Mouse (Mus musculus): ENCODE data around the gene 4930556J24Rik. TPM values are rescaled to one million over a fixed set of nuclear protein-coding genes. Genes with fewer than 3 reads are reported as not detected.

The 4930556J24Rik gene
- polyA plus RNA-seq, 1 experiment from 2014 or later = 0.29 TPM

GRCm38 (mm10) chr11:3997978-3998720, 21.6 kb upstream of the 4930556J24Rik start:
- no peak overlapping the region for H3K9ac ChIP-seq (replicated peaks; ENCODE audit: low read depth, low read length)
- no peaks in the 10 kb centered on the region for H3K4me1 ChIP-seq (ENCODE audit: control insufficient read depth, insufficient read depth, low read length)
- H3K27me3 ChIP-seq (ENCODE audit: control insufficient read depth, insufficient read depth, low read length) = peaks cover 23% of the 10 kb centered on the region
- no peaks in the 10 kb centered on the region for H3K36me3 ChIP-seq (ENCODE audit: control insufficient read depth, insufficient read depth, low read length)
- peak overlapping the region; percentile 18 for H3K4me3 ChIP-seq (ENCODE audit: low read depth, low read length)
- H3K9me3 ChIP-seq (ENCODE audit: control insufficient read depth, low read depth, low read length) = no peaks in the 10 kb centered on the region
- peak overlapping the region; percentile 37 for H3K4me2 ChIP-seq (replicated peaks; ENCODE audit: low read depth, low read length)
- H3K27ac ChIP-seq (ENCODE audit: low read length) = no peak overlapping the region
- 7% methylated on average over 66 of the region's 66 CpGs for WGBS
- ATAC-seq (ENCODE audit: insufficient number of reproducible peaks, insufficient read depth, low FRiP score, low read depth) = no peak

- H3K9ac ChIP-seq (replicated peaks; ENCODE audit: low read depth, low read length) = no peak overlapping the region
- ATAC-seq (ENCODE audit: insufficient number of reproducible peaks, insufficient read depth, low FRiP score, low read depth) = peak; percentile 18; the same call in 1 of the 2 replicates
- H3K36me3 ChIP-seq (ENCODE audit: control insufficient read depth, insufficient read depth, low read length) = no peaks in the 10 kb centered on the region
- H3K4me3 ChIP-seq (ENCODE audit: low read depth, low read length) = no peak overlapping the region
- no peaks in the 10 kb centered on the region for H3K9me3 ChIP-seq (ENCODE audit: control insufficient read depth, low read depth, low read length)
- H3K4me2 ChIP-seq (replicated peaks; ENCODE audit: low read depth, low read length) = no peak overlapping the region
- H3K4me1 ChIP-seq (ENCODE audit: control insufficient read depth, insufficient read depth, low read length) = no peaks in the 10 kb centered on the region
- no peak overlapping the region for H3K27ac ChIP-seq (ENCODE audit: low read length)
- peaks cover 23% of the 10 kb centered on the region for H3K27me3 ChIP-seq (ENCODE audit: control insufficient read depth, insufficient read depth, low read length)
- WGBS = 89% methylated on average over 3 of the region's 3 CpGs
These were observed 20.3 kb upstream of the 4930556J24Rik start for GRCm38 (mm10) chr11:3996840-3997239.

GRCm38 (mm10) chr11:3995511-3995910, 18.9 kb upstream of the 4930556J24Rik start:
- no peaks in the 10 kb centered on the region for H3K36me3 ChIP-seq (ENCODE audit: control insufficient read depth, insufficient read depth, low read length)
- H3K4me2 ChIP-seq (replicated peaks; ENCODE audit: low read depth, low read length) = no peak overlapping the region
- H3K4me1 ChIP-seq (ENCODE audit: control insufficient read depth, insufficient read depth, low read length) = no peaks in the 10 kb centered on the region
- H3K4me3 ChIP-seq (ENCODE audit: low read depth, low read length) = no peak overlapping the region
- ATAC-seq (ENCODE audit: insufficient number of reproducible peaks, insufficient read depth, low FRiP score, low read depth) = no peak
- WGBS = 82% methylated on average over 5 of the region's 5 CpGs
- H3K27ac ChIP-seq (ENCODE audit: low read length) = no peak overlapping the region
- H3K9ac ChIP-seq (replicated peaks; ENCODE audit: low read depth, low read length) = no peak overlapping the region
- H3K27me3 ChIP-seq (ENCODE audit: control insufficient read depth, insufficient read depth, low read length) = peaks cover 23% of the 10 kb centered on the region
- H3K9me3 ChIP-seq (ENCODE audit: control insufficient read depth, low read depth, low read length) = no peaks in the 10 kb centered on the region

GRCm38 (mm10) chr11:3993914-3994313, 17.3 kb upstream of the 4930556J24Rik start:
- 79% methylated on average over 6 of the region's 6 CpGs for WGBS
- Histone ChIP-seq H3K9ac (replicated peaks; ENCODE audit: low read depth, low read length) (no peak overlapping the region), H3K27ac (ENCODE audit: low read length) (no peak overlapping the region), H3K4me3 (ENCODE audit: low read depth, low read length) (no peak overlapping the region), H3K4me1 (ENCODE audit: control insufficient read depth, insufficient read depth, low read length) (no peaks in the 10 kb centered on the region), H3K27me3 (ENCODE audit: control insufficient read depth, insufficient read depth, low read length) (peaks cover 16% of the 10 kb centered on the region), H3K4me2 (replicated peaks; ENCODE audit: low read depth, low read length) (no peak overlapping the region), H3K9me3 (ENCODE audit: control insufficient read depth, low read depth, low read length) (no peaks in the 10 kb centered on the region), H3K36me3 (ENCODE audit: control insufficient read depth, insufficient read depth, low read length) (no peaks in the 10 kb centered on the region)
- no peak for ATAC-seq (ENCODE audit: insufficient number of reproducible peaks, insufficient read depth, low FRiP score, low read depth)

- Histone ChIP-seq H3K9ac (replicated peaks; ENCODE audit: low read depth, low read length) (no peak overlapping the region), H3K9me3 (ENCODE audit: control insufficient read depth, low read depth, low read length) (no peaks in the 10 kb centered on the region), H3K27me3 (ENCODE audit: control insufficient read depth, insufficient read depth, low read length) (peaks cover 8% of the 10 kb centered on the region), H3K27ac (ENCODE audit: low read length) (no peak overlapping the region), H3K4me2 (replicated peaks; ENCODE audit: low read depth, low read length) (no peak overlapping the region), H3K4me1 (ENCODE audit: control insufficient read depth, insufficient read depth, low read length) (no peaks in the 10 kb centered on the region), H3K36me3 (ENCODE audit: control insufficient read depth, insufficient read depth, low read length) (no peaks in the 10 kb centered on the region), H3K4me3 (ENCODE audit: low read depth, low read length) (no peak overlapping the region)
- ATAC-seq (ENCODE audit: insufficient number of reproducible peaks, insufficient read depth, low FRiP score, low read depth) = no peak
- 71% methylated on average over 6 of the region's 6 CpGs for WGBS
These were observed 16.6 kb upstream of the 4930556J24Rik start for GRCm38 (mm10) chr11:3993132-3993531.

GRCm38 (mm10) chr11:3989748-3990147, 13.2 kb upstream of the 4930556J24Rik start:
- no peak overlapping the region for H3K4me3 ChIP-seq (ENCODE audit: low read depth, low read length)
- H3K27me3 ChIP-seq (ENCODE audit: control insufficient read depth, insufficient read depth, low read length) = no peaks in the 10 kb centered on the region
- ATAC-seq (ENCODE audit: insufficient number of reproducible peaks, insufficient read depth, low FRiP score, low read depth) = no peak
- H3K9me3 ChIP-seq (ENCODE audit: control insufficient read depth, low read depth, low read length) = no peaks in the 10 kb centered on the region
- H3K36me3 ChIP-seq (ENCODE audit: control insufficient read depth, insufficient read depth, low read length) = no peaks in the 10 kb centered on the region
- H3K4me1 ChIP-seq (ENCODE audit: control insufficient read depth, insufficient read depth, low read length) = no peaks in the 10 kb centered on the region
- no peak overlapping the region for H3K27ac ChIP-seq (ENCODE audit: low read length)
- no peak overlapping the region for H3K9ac ChIP-seq (replicated peaks; ENCODE audit: low read depth, low read length)
- no peak overlapping the region for H3K4me2 ChIP-seq (replicated peaks; ENCODE audit: low read depth, low read length)
- 61% methylated on average over 3 of the region's 3 CpGs for WGBS

GRCm38 (mm10) chr11:3983863-3984745, 7.5 kb upstream of the 4930556J24Rik start:
- peaks cover 4% of the 10 kb centered on the region; the same call in 1 of the 2 replicates for H3K27me3 ChIP-seq (ENCODE audit: control insufficient read depth, insufficient read depth, low read length)
- H3K9me3 ChIP-seq (ENCODE audit: control insufficient read depth, low read depth, low read length) = no peaks in the 10 kb centered on the region
- H3K27ac ChIP-seq (ENCODE audit: low read length) = peak overlapping the region; percentile 83
- H3K9ac ChIP-seq (replicated peaks; ENCODE audit: low read depth, low read length) = no peak overlapping the region; the same call in 1 of the 2 replicates
- peaks cover 7% of the 10 kb centered on the region for H3K36me3 ChIP-seq (ENCODE audit: control insufficient read depth, insufficient read depth, low read length)
- 6% methylated on average over 15 of the region's 15 CpGs for WGBS
- peak overlapping the region; percentile 29 for H3K4me3 ChIP-seq (ENCODE audit: low read depth, low read length)
- ATAC-seq (ENCODE audit: insufficient number of reproducible peaks, insufficient read depth, low FRiP score, low read depth) = peak; percentile 72
- peak overlapping the region; percentile 54 for H3K4me2 ChIP-seq (replicated peaks; ENCODE audit: low read depth, low read length)
- H3K4me1 ChIP-seq (ENCODE audit: control insufficient read depth, insufficient read depth, low read length) = no peaks in the 10 kb centered on the region

GRCm38 (mm10) chr11:3983291-3983862, 6.8 kb upstream of the 4930556J24Rik start, which contains the start of gene Gal3st1:
Gene Gal3st1, plus strand, starts transcription at chr11:3983636.
- H3K9me3 ChIP-seq (ENCODE audit: control insufficient read depth, low read depth, low read length) = no peaks in the 10 kb centered on the region

More at GRCm38 (mm10) chr11:3983291-3983862, 6.8 kb upstream of the 4930556J24Rik start, which contains the start of gene Gal3st1:
- no peak within 1 kb of the TSS; the same call in 1 of the 2 replicates for H3K9ac ChIP-seq (replicated peaks; ENCODE audit: low read depth, low read length)
- H3K27ac ChIP-seq (ENCODE audit: low read length) = peak within 1 kb of the TSS; percentile 83
- ATAC-seq (ENCODE audit: insufficient number of reproducible peaks, insufficient read depth, low FRiP score, low read depth) = peak; percentile 84
- 2% methylated on average over 35 of the region's 37 CpGs for WGBS
- peak within 1 kb of the TSS; percentile 54 for H3K4me2 ChIP-seq (replicated peaks; ENCODE audit: low read depth, low read length)
- peaks cover 12% of the 10 kb centered on the region for H3K36me3 ChIP-seq (ENCODE audit: control insufficient read depth, insufficient read depth, low read length)
- H3K27me3 ChIP-seq (ENCODE audit: control insufficient read depth, insufficient read depth, low read length) = peaks cover 4% of the 10 kb centered on the region; the same call in 1 of the 2 replicates
- H3K4me1 ChIP-seq (ENCODE audit: control insufficient read depth, insufficient read depth, low read length) = no peaks in the 10 kb centered on the region
- H3K4me3 ChIP-seq (ENCODE audit: low read depth, low read length) = peak within 1 kb of the TSS; percentile 29
